Mouse (Mus musculus) stomach, postnatal 0 days (tissue): ENCODE data around the gene Rasgrp2. TPM values are rescaled to one million over a fixed set of nuclear protein-coding genes. Genes with fewer than 3 reads are reported as not detected.

Experiments
- ATAC-seq: fragments of 200-750 bp; cut with Nextera tagmentation; 2 replicates; pipeline ENCODE4 v1.8.0; 2017; ENCODE audit not compliant: low FRiP score, low TSS enrichment
- DNase-seq: peaks from one replicate; pipeline ENCODE4 v3.0.0-alpha.2; 2016; ENCODE audit warnings: low spot score
- H3K27ac ChIP-seq: fragments of 300-500 bp; sonication (generic); replicated peaks from 2 replicates; pipeline ENCODE4 v1.5.1; 2014; ENCODE audit warnings: mild to moderate bottlenecking, control low read depth
- H3K27me3 ChIP-seq: fragments of 300-500 bp; sonication (generic); 2 replicates; pipeline ENCODE4 v1.6.1; 2014; ENCODE audit warnings: low read length; ENCODE audit not compliant: control insufficient read depth, insufficient read depth
- H3K36me3 ChIP-seq: fragments of 300-500 bp; sonication (generic); 2 replicates; pipeline ENCODE4 v1.6.1; 2014; ENCODE audit warnings: low read length, mixed read lengths; ENCODE audit not compliant: control insufficient read depth, insufficient read depth
- H3K4me1 ChIP-seq: fragments of 300-500 bp; sonication (generic); replicated peaks from 2 replicates; pipeline ENCODE4 v1.6.1; 2014; ENCODE audit warnings: antibody characterized with exemption; ENCODE audit not compliant: control insufficient read depth, insufficient read depth
- H3K4me2 ChIP-seq: fragments of 300-500 bp; sonication (generic); replicated peaks from 2 replicates; pipeline ENCODE4 v1.6.1; 2014; ENCODE audit warnings: low read depth, mild to moderate bottlenecking, control low read depth, moderate library complexity
- H3K4me3 ChIP-seq: fragments of 300-500 bp; sonication (generic); 2 replicates; pipeline ENCODE4 v1.5.1; 2014; ENCODE audit warnings: low read depth, low read length, control low read depth
- H3K9ac ChIP-seq: fragments of 300-500 bp; sonication (generic); 2 replicates; pipeline ENCODE4 v1.6.1; 2014; ENCODE audit warnings: mild to moderate bottlenecking, low read length, control low read depth, mixed read lengths
- H3K9me3 ChIP-seq: fragments of 300-500 bp; sonication (generic); 2 replicates; pipeline ENCODE4 v1.6.1; 2016; ENCODE audit warnings: low read length; ENCODE audit not compliant: control insufficient read depth
- CTCF ChIP-seq: IDR thresholded peaks from 2 replicates; pipeline ENCODE4 v1.5.1; 2016; ENCODE audit warnings: antibody characterized with exemption, low read depth, mild to moderate bottlenecking, moderate library complexity
- EP300 ChIP-seq: optimal IDR thresholded peaks from 2 replicates; pipeline ENCODE3; 2016; ENCODE audit warnings: antibody characterized with exemption
- WGBS: fragments of 180-500 bp; shearing (Covaris S2); extraction: QIAGEN DNeasy Blood & Tissue Kit; methylation state at CpG from one replicate; pipeline ENCODE4 v1.1.7; 2014; 5-methylcytosine and 5-hydroxymethylcytosine counted together
- polyA plus RNA-seq: library from polyadenylated mRNA; unstranded; fragments of >200 nt; fragmentation: Nextera tagmentation; extraction: Ambion mirVana; gene quantifications from 2 replicates; pipeline ENCODE4 v1.2.1, GENCODE M21; 2015

The Rasgrp2 gene
- polyA plus RNA-seq, 1 experiment from 2014 or later, result 57.3 TPM

- Histone ChIP-seq H3K36me3 (no peaks in the 10 kb centered on the region), H3K27me3 (no peaks in the 10 kb centered on the region), H3K4me3 (0 out of 2 replicates have a peak overlapping the region, but pooled peaks have one; percentile 8), H3K9me3 (no peaks in the 10 kb centered on the region), H3K27ac (no peak overlapping the region), H3K9ac (no peak overlapping the region), H3K4me2 (peak overlapping the region; percentile 42), H3K4me1 (no peaks in the 10 kb centered on the region)
- no peak for DNase-seq
- no peak for TF ChIP-seq CTCF
- no peak for TF ChIP-seq EP300
- 20% methylated on average over 16 of the region's 16 CpGs for WGBS
- peak; percentile 40 for ATAC-seq
Measured at GRCm38 (mm10) chr19:6389803-6390202, 9.3 kb upstream of the Rasgrp2 start.

GRCm38 (mm10) chr19:6390251-6390650 lies 8.9 kb upstream of the Rasgrp2 start:
- no peak for TF ChIP-seq CTCF
- no peak for TF ChIP-seq EP300
- no peaks in the 10 kb centered on the region for H3K27me3 ChIP-seq
- H3K4me2 ChIP-seq, result no peak overlapping the region
- no peak overlapping the region for H3K4me3 ChIP-seq
- H3K9ac ChIP-seq, result no peak overlapping the region
- DNase-seq (no peak), ATAC-seq (peak; percentile 4; the same call in 1 of the 2 replicates)
- no peaks in the 10 kb centered on the region for H3K36me3 ChIP-seq
- no peaks in the 10 kb centered on the region for H3K9me3 ChIP-seq
- WGBS, result 51% methylated on average over 6 of the region's 6 CpGs
- H3K27ac ChIP-seq, result no peak overlapping the region
- no peaks in the 10 kb centered on the region for H3K4me1 ChIP-seq

GRCm38 (mm10) chr19:6392743-6393393 lies 6.3 kb upstream of the Rasgrp2 start:
- ATAC-seq, result no peak
- H3K9me3 ChIP-seq, result no peaks in the 10 kb centered on the region
- H3K27me3 ChIP-seq, result no peaks in the 10 kb centered on the region
- H3K9ac ChIP-seq, result no peak overlapping the region
- TF ChIP-seq CTCF (peak; percentile 56), EP300 (no peak)
- no peak overlapping the region for H3K27ac ChIP-seq
- no peaks in the 10 kb centered on the region for H3K36me3 ChIP-seq
- WGBS, result 93% methylated on average over 14 of the region's 14 CpGs
- no peak overlapping the region for H3K4me2 ChIP-seq
- no peak overlapping the region for H3K4me3 ChIP-seq
- no peak for DNase-seq
- no peaks in the 10 kb centered on the region for H3K4me1 ChIP-seq

GRCm38 (mm10) chr19:6393637-6394036 lies 5.5 kb upstream of the Rasgrp2 start:
- Histone ChIP-seq H3K9ac (no peak overlapping the region), H3K4me3 (no peak overlapping the region), H3K9me3 (no peaks in the 10 kb centered on the region), H3K4me2 (no peak overlapping the region), H3K36me3 (no peaks in the 10 kb centered on the region), H3K4me1 (no peaks in the 10 kb centered on the region), H3K27ac (no peak overlapping the region), H3K27me3 (no peaks in the 10 kb centered on the region)
- WGBS, result 91% methylated on average over 16 of the region's 16 CpGs
- DNase-seq (peak; percentile 11), ATAC-seq (no peak)
- TF ChIP-seq EP300 (no peak), CTCF (no peak)

- Histone ChIP-seq H3K36me3 (no peaks in the 10 kb centered on the region), H3K27ac (no peak overlapping the region), H3K9ac (no peak overlapping the region), H3K4me2 (no peak overlapping the region), H3K4me1 (no peaks in the 10 kb centered on the region), H3K27me3 (no peaks in the 10 kb centered on the region), H3K9me3 (no peaks in the 10 kb centered on the region), H3K4me3 (no peak overlapping the region)
- TF ChIP-seq EP300 (no peak), CTCF (no peak)
- no peak for ATAC-seq
- DNase-seq, result no peak
- 82% methylated on average over 5 of the region's 5 CpGs for WGBS
Measured at GRCm38 (mm10) chr19:6396237-6396636, 2.9 kb upstream of the Rasgrp2 start.

GRCm38 (mm10) chr19:6397582-6398249 lies 1.4 kb upstream of the Rasgrp2 start:
- no peak for TF ChIP-seq CTCF
- no peak for TF ChIP-seq EP300
- Histone ChIP-seq H3K4me3 (no peak overlapping the region), H3K4me1 (no peaks in the 10 kb centered on the region), H3K36me3 (no peaks in the 10 kb centered on the region), H3K4me2 (no peak overlapping the region), H3K9me3 (no peaks in the 10 kb centered on the region), H3K27me3 (no peaks in the 10 kb centered on the region), H3K9ac (no peak overlapping the region), H3K27ac (no peak overlapping the region)
- ATAC-seq (no peak), DNase-seq (no peak)
- WGBS, result 83% methylated on average over 22 of the region's 22 CpGs
